Mouse (Mus musculus) kidney, adult 2 months (tissue): ENCODE results near the gene Ovgp1.

Experiments used
- CTCF ChIP-seq: fragments of 200-500 bp; conservative IDR thresholded peaks from 2 replicates; pipeline ENCODE4 v1.5.1; 2011; ENCODE audit warnings: low read depth, mild to moderate bottlenecking, control low read depth, low read length, moderate library complexity, mixed read lengths; ENCODE audit not compliant: insufficient read depth, insufficient read length
- POLR2A ChIP-seq: fragments of 200-500 bp; IDR thresholded peaks from one replicate; pipeline ENCODE4 v1.6.1; 2011; ENCODE audit warnings: low read depth, low read length, control low read depth

GRCm38 (mm10) chr3:105928195-105928569 is 45.3 kb upstream of the Ovgp1 start:
- TF ChIP-seq CTCF (no peak), POLR2A (no peak)
